Mouse (Mus musculus) heart, postnatal 0 days (tissue): ENCODE results near the gene Myo6.

Experiments used
- CTCF ChIP-seq: IDR thresholded peaks from 2 replicates; pipeline ENCODE4 v1.5.1; 2016; ENCODE audit warnings: antibody characterized with exemption, control low read depth, low read depth
- EP300 ChIP-seq: IDR thresholded peaks from 2 replicates; pipeline ENCODE4 v1.6.1; 2016; ENCODE audit warnings: antibody characterized with exemption, low read depth

DNA sequence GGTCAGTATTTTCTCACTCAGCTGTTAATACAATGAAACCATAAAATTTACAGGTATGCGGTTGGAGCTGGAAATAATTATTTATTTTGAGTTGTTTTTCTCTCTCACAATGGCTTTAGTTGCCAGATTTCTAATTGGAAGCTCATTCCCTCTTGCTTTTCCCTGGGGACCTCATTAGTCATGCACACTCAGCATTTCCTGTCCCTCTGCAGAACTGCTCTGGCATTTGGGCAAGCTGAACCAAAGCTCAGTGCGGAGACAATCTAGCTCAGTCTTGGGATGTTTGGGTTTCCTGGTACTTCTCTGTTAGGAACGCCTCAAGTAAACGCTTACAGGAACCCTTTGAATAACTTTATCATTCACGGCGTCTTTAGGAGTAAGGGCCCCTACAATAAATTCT, 76.9 kb downstream of the Myo6 start:
- no peak for TF ChIP-seq CTCF
- TF ChIP-seq EP300: no peak
